Mouse (Mus musculus): ENCODE results near the gene Id2.

Id2 gene

GRCm38 (mm10) chr12:25097052-25097209 is at the start of gene Id2:
Id2 (minus strand) TSS chr12:25097140.
- in situ Hi-C loops (cut with MboI, MseI) = loop anchor here (25.0 kb wide), 1 partner anchor 1190 kb away; no protein-coding TSS in a partner anchor

- in situ Hi-C loops (cut with MboI, MseI) = no loop called here
Observed at GRCm38 (mm10) chr12:25145344-25145698, 48.4 kb upstream of the Id2 start.

- in situ Hi-C loops (cut with MboI, MseI) = no loop called here
Observed at GRCm38 (mm10) chr12:25144591-25145343, 47.8 kb upstream of the Id2 start.

- in situ Hi-C loops (cut with MboI, MseI) = no loop called here
Observed at GRCm38 (mm10) chr12:25143492-25143891, 46.6 kb upstream of the Id2 start.

- in situ Hi-C loops (cut with MboI, MseI) = no loop called here
Observed at GRCm38 (mm10) chr12:25142251-25142650, 45.3 kb upstream of the Id2 start.

GRCm38 (mm10) chr12:25141311-25141710 is 44.4 kb upstream of the Id2 start:
- in situ Hi-C loops (cut with MboI, MseI) = no loop called here

- in situ Hi-C loops (cut with MboI, MseI) = no loop called here
Observed at GRCm38 (mm10) chr12:25140115-25140514, 43.2 kb upstream of the Id2 start.

- in situ Hi-C loops (cut with MboI, MseI) = no loop called here
Observed at GRCm38 (mm10) chr12:25138616-25139015, 41.7 kb upstream of the Id2 start.

- in situ Hi-C loops (cut with MboI, MseI) = no loop called here
Observed at GRCm38 (mm10) chr12:25132046-25132445, 35.1 kb upstream of the Id2 start.

- in situ Hi-C loops (cut with MboI, MseI) = no loop called here
Observed at GRCm38 (mm10) chr12:25127629-25128028, 30.7 kb upstream of the Id2 start.

- in situ Hi-C loops (cut with MboI, MseI) = no loop called here
Observed at GRCm38 (mm10) chr12:25126228-25126627, 29.3 kb upstream of the Id2 start.

GRCm38 (mm10) chr12:25125239-25125776 is 28.4 kb upstream of the Id2 start:
- in situ Hi-C loops (cut with MboI, MseI) = no loop called here

- in situ Hi-C loops (cut with MboI, MseI) = no loop called here
Observed at GRCm38 (mm10) chr12:25124431-25125238, 27.7 kb upstream of the Id2 start.

GRCm38 (mm10) chr12:25120753-25121152 is 23.8 kb upstream of the Id2 start:
- in situ Hi-C loops (cut with MboI, MseI) = no loop called here

GRCm38 (mm10) chr12:25119278-25119677 is 22.3 kb upstream of the Id2 start:
- in situ Hi-C loops (cut with MboI, MseI) = no loop called here

- in situ Hi-C loops (cut with MboI, MseI) = no loop called here
Observed at GRCm38 (mm10) chr12:25117856-25118511, 21.0 kb upstream of the Id2 start.

GRCm38 (mm10) chr12:25116126-25116525 is 19.2 kb upstream of the Id2 start:
- in situ Hi-C loops (cut with MboI, MseI) = no loop called here

GRCm38 (mm10) chr12:25114426-25114825 is 17.5 kb upstream of the Id2 start:
- in situ Hi-C loops (cut with MboI, MseI) = no loop called here

GRCm38 (mm10) chr12:25113357-25113756 is 16.4 kb upstream of the Id2 start:
- in situ Hi-C loops (cut with MboI, MseI) = no loop called here

- in situ Hi-C loops (cut with MboI, MseI) = no loop called here
Observed at GRCm38 (mm10) chr12:25112806-25113205, 15.9 kb upstream of the Id2 start.

- in situ Hi-C loops (cut with MboI, MseI) = no loop called here
Observed at GRCm38 (mm10) chr12:25110682-25111078, 13.7 kb upstream of the Id2 start.

- in situ Hi-C loops (cut with MboI, MseI) = no loop called here
Observed at GRCm38 (mm10) chr12:25109971-25110681, 13.2 kb upstream of the Id2 start.

All from regulatory T cell (primary cell).